Mouse (Mus musculus): ENCODE results near the gene Gm30191.

- TF ChIP-seq CTCF (IDR thresholded peaks at IDR 0.05; ENCODE audit: low read depth, low read length), result no peak
- no peak for TF ChIP-seq POLR2A (IDR thresholded peaks at IDR 0.05; ENCODE audit: insufficient read depth, low read length)
- TF ChIP-seq EP300 (IDR thresholded peaks at IDR 0.05; ENCODE audit: insufficient read depth, low read depth, low read length), result no peak
Observed at GRCm38 (mm10) chr4:134284942-134285341, 38.2 kb downstream of the Gm30191 start.

Measured in ES-Bruce4 (cell line).